16 mouse cellular contexts compared by ENCODE assay signal in the genomic region with DNA sequence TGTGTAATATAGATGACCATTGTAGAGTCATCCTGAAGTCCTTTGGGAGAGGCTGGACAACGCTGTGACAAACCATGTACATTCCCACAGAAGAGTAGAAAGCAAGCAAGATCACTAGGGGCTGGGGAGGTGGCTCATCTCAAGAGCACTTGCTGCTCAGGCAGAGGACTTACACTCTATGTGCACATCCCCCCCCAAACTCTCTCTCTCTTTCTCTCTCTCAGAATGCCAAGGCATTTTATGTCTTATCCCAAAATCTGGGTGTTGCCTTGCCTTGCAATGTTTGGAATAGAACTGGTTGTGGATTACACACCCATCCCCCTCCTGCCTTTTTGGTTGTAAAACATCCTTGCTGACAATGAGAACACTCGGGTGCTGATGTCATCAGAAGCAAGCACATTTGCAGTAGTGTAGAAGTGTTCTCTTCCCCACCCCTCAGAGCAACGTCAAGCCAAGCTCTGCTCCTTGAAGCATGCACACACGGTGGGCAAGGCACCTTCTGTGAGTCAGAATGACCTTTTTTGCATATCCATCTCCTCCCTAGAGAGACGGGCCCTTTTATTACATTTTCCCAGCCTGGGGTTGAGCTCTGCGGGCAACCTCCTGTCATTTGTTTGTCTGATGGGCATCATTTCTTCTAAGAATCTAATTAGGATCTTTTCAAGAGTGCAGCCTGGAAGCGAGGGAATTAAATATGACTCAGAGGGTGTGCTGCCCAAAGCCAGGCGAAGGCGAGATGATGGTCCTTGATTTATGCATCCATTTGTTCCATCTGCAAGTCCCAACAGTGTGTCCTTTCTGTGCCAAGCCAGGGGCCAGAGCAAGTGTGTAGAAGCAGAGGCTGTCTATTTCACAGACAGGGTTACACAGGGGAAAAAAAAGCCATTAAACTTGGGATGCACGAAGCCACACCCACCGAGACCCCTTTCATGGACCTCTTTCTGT. TPM values are rescaled to one million over a fixed set of nuclear protein-coding genes. Genes with fewer than 3 reads are reported as not detected.
DNase-seq lines count a peak whose midpoint lies in the region; ATAC-seq lines count a peak whose summit lies in the region.
"Had no signal": no experiment of that assay in that cellular context is flagged by ENCODE, and none has a peak within 500 bp of the region (broad histone marks: within the 10 kb centered on the region; RNA-seq: fewer than 3 reads in every experiment).

No protein-coding gene starts in this region.

- peaks cover 8% of the 10 kb centered on the region; the same call in 1 of the 2 replicates for H3K27me3 ChIP-seq in kidney, embryonic 15.5 days
- no peaks in the 10 kb centered on the region for H3K27me3 ChIP-seq in hindbrain, embryonic 12.5 days
- H3K27me3 ChIP-seq in neural tube, embryonic 14.5 days (ENCODE audit: control insufficient read depth, insufficient read depth, low read length), result no peaks in the 10 kb centered on the region
- H3K27me3 ChIP-seq: limb, embryonic 15.5 days had no signal

- H3K27ac ChIP-seq in kidney, embryonic 15.5 days, result no peak overlapping the region
- H3K27ac ChIP-seq in hindbrain, embryonic 12.5 days, result no peak overlapping the region
- no peak overlapping the region for H3K27ac ChIP-seq in neural tube, embryonic 14.5 days (ENCODE audit: low read depth, low read length)
- H3K27ac ChIP-seq: kidney, postnatal 0 days; left cerebral cortex, adult 2 months; limb, embryonic 15.5 days had no signal

- peaks cover 29% of the 10 kb centered on the region for H3K4me1 ChIP-seq in kidney, embryonic 15.5 days
- peaks cover 31% of the 10 kb centered on the region for H3K4me1 ChIP-seq in hindbrain, embryonic 12.5 days
- peaks cover 4% of the 10 kb centered on the region; the same call in 1 of the 2 replicates for H3K4me1 ChIP-seq in neural tube, embryonic 14.5 days (ENCODE audit: control insufficient read depth, insufficient read depth, low read length)
- H3K4me1 ChIP-seq: limb, embryonic 15.5 days had no signal

- DNase-seq in kidney, postnatal 14 days, result peak; percentile 34
- peak; percentile 53 for DNase-seq in Muller cell, postnatal 12 days (ENCODE audit: inconsistent ontology term)
- DNase-seq in right cerebral cortex, postnatal 25 days, result no peak
- no peak for DNase-seq in ovary, adult 18-20 months (ENCODE audit: low spot score)
- DNase-seq: gastrocnemius, postnatal 14 days; heart, postnatal 10 days; thymus, postnatal 25 days had no signal

- no peak overlapping the region for H3K9ac ChIP-seq in kidney, embryonic 15.5 days
- no peak overlapping the region for H3K9ac ChIP-seq in hindbrain, embryonic 12.5 days
- no peak overlapping the region for H3K9ac ChIP-seq in neural tube, embryonic 14.5 days (replicated peaks; ENCODE audit: low read depth, low read length)
- H3K9ac ChIP-seq: limb, embryonic 15.5 days had no signal

- no peak; the same call in 1 of the 2 replicates for ATAC-seq in kidney, embryonic 15.5 days (replicated peaks; ENCODE audit: low FRiP score)
- peak; percentile 79 for ATAC-seq in hindbrain, embryonic 12.5 days (ENCODE audit: low FRiP score)
- ATAC-seq in neural tube, embryonic 14.5 days (ENCODE audit: low read depth), result peak; percentile 80
- ATAC-seq in erythroblast, adult 5-6 weeks (replicated peaks; ENCODE audit: low FRiP score, poor library complexity, severe bottlenecking), result no peak

- H3K4me3 ChIP-seq in kidney, embryonic 15.5 days (replicated peaks), result no peak overlapping the region
- H3K4me3 ChIP-seq in hindbrain, embryonic 12.5 days, result no peak overlapping the region
- H3K4me3 ChIP-seq in neural tube, embryonic 14.5 days (ENCODE audit: low read depth, low read length), result no peak overlapping the region
- H3K4me3 ChIP-seq: erythroblast, embryonic 14.5 days; left cerebral cortex, adult 2 months; limb, embryonic 15.5 days had no signal

- H3K4me2 ChIP-seq in kidney, embryonic 15.5 days, result no peak overlapping the region
- H3K4me2 ChIP-seq in hindbrain, embryonic 12.5 days (replicated peaks), result no peak overlapping the region
- H3K4me2 ChIP-seq in neural tube, embryonic 14.5 days (ENCODE audit: low read depth, low read length), result no peak overlapping the region
- H3K4me2 ChIP-seq: limb, embryonic 15.5 days had no signal

- no peaks in the 10 kb centered on the region for H3K9me3 ChIP-seq in kidney, embryonic 15.5 days (replicated peaks)
- H3K9me3 ChIP-seq in hindbrain, embryonic 12.5 days (replicated peaks), result no peaks in the 10 kb centered on the region
- no peaks in the 10 kb centered on the region for H3K9me3 ChIP-seq in neural tube, embryonic 14.5 days (ENCODE audit: control insufficient read depth, low read length)
- H3K9me3 ChIP-seq: limb, embryonic 15.5 days had no signal

- H3K36me3 ChIP-seq in kidney, embryonic 15.5 days, result no peaks in the 10 kb centered on the region
- H3K36me3 ChIP-seq in hindbrain, embryonic 12.5 days, result no peaks in the 10 kb centered on the region
- H3K36me3 ChIP-seq in neural tube, embryonic 14.5 days (ENCODE audit: control insufficient read depth, insufficient read depth, low read length), result no peaks in the 10 kb centered on the region
- H3K36me3 ChIP-seq: limb, embryonic 15.5 days had no signal

- WGBS in kidney, embryonic 15.5 days, result 26% methylated on average over 11 of the region's 11 CpGs
- WGBS in hindbrain, embryonic 12.5 days, result 35% methylated on average over 11 of the region's 11 CpGs
- 11% methylated on average over 11 of the region's 11 CpGs for WGBS in neural tube, embryonic 14.5 days

RNA-seq across cellular contexts. Expression of a gene that starts 15.1 kb away (rescaled TPM):
- 10.3 and 11.6 TPM in 2 replicates for polyA plus RNA-seq in kidney, embryonic 15.5 days (2015; fragmentation: Nextera tagmentation; extraction: Ambion mirVana)
- 6.1 and 6.4 TPM in 2 replicates for polyA plus RNA-seq in hindbrain, embryonic 12.5 days (2016; fragmentation: Nextera tagmentation; extraction: Ambion mirVana)
- polyA plus RNA-seq in neural tube, embryonic 14.5 days (2014; fragmentation: Nextera tagmentation; extraction: Ambion mirVana), result 14.8 and 18.3 TPM in 2 replicates
- not detected in 2 replicates for total RNA-seq in erythroblast, adult 5-6 weeks (2015; ENCODE audit: low replicate concordance)
- total RNA-seq in erythroblast, adult 5-6 weeks (2017; ENCODE audit: low replicate concordance), result not detected in 2 replicates
- total RNA-seq: common myeloid progenitor, adult 5-6 weeks had no signal

RNA-seq across cellular contexts. Expression of a gene that starts 28.7 kb away (rescaled TPM):
- polyA plus RNA-seq in kidney, embryonic 15.5 days (2015; fragmentation: Nextera tagmentation; extraction: Ambion mirVana), result 4.6 and 5.1 TPM in 2 replicates
- polyA plus RNA-seq in hindbrain, embryonic 12.5 days (2016; fragmentation: Nextera tagmentation; extraction: Ambion mirVana), result 3.4 and 3.9 TPM in 2 replicates
- 0.29 and 0.93 TPM in 2 replicates for polyA plus RNA-seq in neural tube, embryonic 14.5 days (2014; fragmentation: Nextera tagmentation; extraction: Ambion mirVana)
- total RNA-seq in erythroblast, adult 5-6 weeks (2015; ENCODE audit: low replicate concordance), result 5.0 and 5.6 TPM in 2 replicates
- 5.5 and 6.6 TPM in 2 replicates for total RNA-seq in erythroblast, adult 5-6 weeks (2017; ENCODE audit: low replicate concordance)
- polyA plus RNA-seq: erythroblast, embryonic 14.5 days had no signal

Comparison
In these comparisons a context has a peak if more than half of its experiments do, and no peak if none do; other contexts are left out.
1. DNase-seq: peak in kidney, postnatal 14 days (single experiment) and Muller cell, postnatal 12 days (single experiment); none in right cerebral cortex, postnatal 25 days (single experiment) and ovary, adult 18-20 months (single experiment).
2. ATAC-seq: peak in hindbrain, embryonic 12.5 days (single experiment) and neural tube, embryonic 14.5 days (single experiment); none in kidney, embryonic 15.5 days (single experiment) and erythroblast, adult 5-6 weeks (single experiment).